Mouse (Mus musculus): Measurements from ENCODE around the gene Sec22a. TPM values are rescaled to one million over a fixed set of nuclear protein-coding genes. Genes with fewer than 3 reads are reported as not detected.

The Sec22a gene
- polyA plus RNA-seq, 1 experiment from 2014 or later: 10.8 TPM

DNA sequence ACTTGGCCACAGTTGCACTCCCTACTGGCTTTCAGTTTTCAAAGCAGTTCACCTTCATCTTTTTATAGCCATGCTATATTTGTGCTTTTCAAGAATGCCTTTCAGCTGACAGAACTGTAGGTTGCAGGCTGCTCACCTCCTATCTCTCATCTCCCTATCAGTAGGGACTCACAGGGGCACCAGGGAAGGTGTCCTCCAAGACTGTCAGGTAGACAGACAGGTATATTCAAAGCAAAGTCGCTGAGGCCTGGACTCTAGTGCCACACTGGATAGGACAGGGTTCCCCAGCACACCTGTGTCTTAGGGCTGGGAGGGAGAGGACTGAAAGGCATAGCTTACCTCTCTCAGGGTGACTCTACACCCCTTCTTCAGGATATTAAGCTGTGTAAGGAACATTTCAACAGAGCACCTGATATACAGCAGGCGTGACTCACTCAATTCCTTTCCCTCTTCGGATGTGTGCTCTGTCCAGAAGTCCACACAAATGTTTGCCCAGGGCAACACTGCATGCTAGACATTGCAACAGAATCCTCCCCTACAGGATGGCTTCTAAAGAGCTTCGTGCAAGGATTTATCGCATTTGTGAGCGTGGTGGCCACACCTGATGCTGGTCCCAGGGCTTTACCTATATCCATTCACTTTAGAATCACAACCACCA, 55.1 kb downstream of the Sec22a start:
- Histone ChIP-seq H3K36me3 (peaks cover 3% of the 10 kb centered on the region; the same call in 1 of the 2 replicates), H3K4me2 (no peak overlapping the region), H3K9ac (no peak overlapping the region), H3K4me1 (no peaks in the 10 kb centered on the region), H3K27ac (no peak overlapping the region), H3K4me3 (no peak overlapping the region), H3K9me3 (replicated peaks) (no peaks in the 10 kb centered on the region), H3K27me3 (replicated peaks) (no peaks in the 10 kb centered on the region)
- ATAC-seq: no peak
- WGBS (ENCODE audit: insufficient replicate concordance): 64% methylated on average over 6 of the region's 6 CpGs

DNA sequence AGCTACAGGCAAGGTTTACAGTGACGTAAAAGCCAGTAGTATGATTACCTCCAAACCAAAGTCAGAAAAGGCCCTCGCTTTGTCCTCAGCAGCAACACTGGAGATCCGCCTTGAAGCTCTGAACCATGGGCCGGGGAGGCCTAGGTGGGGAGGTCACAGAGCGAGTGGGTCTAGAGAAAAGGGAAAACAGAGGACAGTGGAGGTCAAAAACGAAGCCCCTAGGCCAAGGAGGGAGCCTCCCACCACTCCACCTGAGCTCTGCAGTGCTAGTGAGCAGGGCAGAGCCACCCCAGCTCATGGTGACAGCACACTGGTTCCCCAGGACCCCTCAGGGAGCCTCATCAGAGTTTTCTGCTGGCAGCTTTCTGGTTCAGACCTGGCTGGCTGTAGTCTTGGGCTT, 55.7 kb downstream of the Sec22a start:
- Histone ChIP-seq H3K4me3 (no peak overlapping the region), H3K9ac (no peak overlapping the region), H3K4me1 (no peaks in the 10 kb centered on the region), H3K4me2 (no peak overlapping the region), H3K27ac (no peak overlapping the region), H3K9me3 (replicated peaks) (no peaks in the 10 kb centered on the region), H3K27me3 (replicated peaks) (no peaks in the 10 kb centered on the region), H3K36me3 (peaks cover 4% of the 10 kb centered on the region; the same call in 1 of the 2 replicates)
- WGBS (ENCODE audit: insufficient replicate concordance): 70% methylated on average over 6 of the region's 6 CpGs
- ATAC-seq: no peak

DNA sequence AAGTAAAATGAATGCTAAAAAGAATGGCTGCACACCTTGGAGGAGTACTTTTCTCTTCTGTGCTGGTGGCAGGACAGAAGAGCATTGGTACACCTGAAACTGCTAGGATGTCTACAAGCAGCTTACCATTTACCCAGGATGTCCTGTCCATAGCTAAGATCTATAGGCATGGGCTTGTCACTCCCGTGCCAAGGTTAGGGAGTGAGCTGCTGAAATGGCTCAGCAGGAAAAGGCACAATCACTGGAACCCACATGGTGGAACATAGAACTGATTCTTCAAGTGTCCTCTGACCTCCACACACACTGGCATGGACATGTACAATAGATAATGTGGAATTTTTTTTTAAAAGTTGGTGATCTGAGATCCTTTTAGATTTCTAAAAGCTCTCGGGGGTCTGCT, 56.4 kb downstream of the Sec22a start:
- 58% methylated on average over 2 of the region's 2 CpGs for WGBS (ENCODE audit: insufficient replicate concordance)
- ATAC-seq: no peak
- H3K4me1 ChIP-seq: no peaks in the 10 kb centered on the region
- no peak overlapping the region for H3K27ac ChIP-seq
- H3K9me3 ChIP-seq (replicated peaks): no peaks in the 10 kb centered on the region
- no peak overlapping the region for H3K4me2 ChIP-seq
- H3K36me3 ChIP-seq: peaks cover 4% of the 10 kb centered on the region; the same call in 1 of the 2 replicates
- H3K27me3 ChIP-seq (replicated peaks): no peaks in the 10 kb centered on the region
- no peak overlapping the region for H3K9ac ChIP-seq
- no peak overlapping the region for H3K4me3 ChIP-seq

DNA sequence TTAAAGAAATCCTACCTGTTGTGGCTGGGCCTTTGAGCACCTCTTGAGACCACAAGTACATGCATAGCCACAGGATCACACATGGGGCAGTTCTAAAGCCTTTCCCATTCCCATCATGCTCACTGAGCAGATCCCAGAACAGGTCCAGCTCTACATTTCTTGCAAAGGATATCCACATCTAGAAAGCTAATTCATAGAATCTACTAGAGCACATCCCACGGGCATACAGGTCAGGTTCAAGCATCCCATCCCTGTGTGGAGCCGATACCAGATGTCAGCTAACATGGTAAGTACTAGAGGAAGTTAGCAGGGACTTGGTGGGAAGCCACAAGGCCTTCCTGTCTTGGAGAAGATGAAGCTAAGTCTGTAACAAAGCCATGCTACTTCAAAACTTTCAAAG, 57.1 kb downstream of the Sec22a start:
- WGBS (ENCODE audit: insufficient replicate concordance): 67% methylated on average over 2 of the region's 2 CpGs

DNA sequence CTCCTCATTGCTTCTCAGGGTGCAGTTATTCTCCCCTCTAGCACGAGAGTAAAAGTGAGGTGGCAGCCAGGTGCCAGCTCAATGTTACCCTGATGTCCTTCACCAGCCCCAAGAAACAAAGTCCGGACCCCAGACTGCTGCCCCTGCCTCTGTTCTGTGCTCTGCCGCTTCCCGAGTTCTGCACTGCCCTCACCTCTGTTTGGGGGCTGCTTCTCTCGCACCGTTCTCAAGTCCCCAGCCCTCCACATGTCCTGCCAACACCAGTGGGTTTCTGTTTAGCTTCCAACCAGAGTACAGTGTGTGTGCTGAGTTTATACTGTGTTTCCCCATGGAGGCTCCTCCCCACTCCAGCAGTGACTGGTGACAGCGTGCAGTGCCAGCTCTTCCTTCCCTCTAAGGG, 58.5 kb downstream of the Sec22a start:
- no peak for ATAC-seq
- Histone ChIP-seq H3K4me3 (no peak overlapping the region), H3K27me3 (replicated peaks) (no peaks in the 10 kb centered on the region), H3K27ac (no peak overlapping the region), H3K36me3 (peaks cover 4% of the 10 kb centered on the region; the same call in 1 of the 2 replicates), H3K9ac (no peak overlapping the region), H3K4me1 (no peaks in the 10 kb centered on the region), H3K4me2 (no peak overlapping the region), H3K9me3 (replicated peaks) (no peaks in the 10 kb centered on the region)
- 68% methylated on average over 7 of the region's 7 CpGs for WGBS (ENCODE audit: insufficient replicate concordance)

More for the DNA sequence above, 57.1 kb downstream of the Sec22a start:
- no peaks in the 10 kb centered on the region for H3K9me3 ChIP-seq (replicated peaks)
- peaks cover 4% of the 10 kb centered on the region; the same call in 1 of the 2 replicates for H3K36me3 ChIP-seq
- no peaks in the 10 kb centered on the region for H3K4me1 ChIP-seq
- no peak overlapping the region for H3K4me2 ChIP-seq
- H3K4me3 ChIP-seq: no peak overlapping the region
- H3K9ac ChIP-seq: no peak overlapping the region
- H3K27ac ChIP-seq: no peak overlapping the region
- ATAC-seq: no peak
- H3K27me3 ChIP-seq (replicated peaks): no peaks in the 10 kb centered on the region

DNA sequence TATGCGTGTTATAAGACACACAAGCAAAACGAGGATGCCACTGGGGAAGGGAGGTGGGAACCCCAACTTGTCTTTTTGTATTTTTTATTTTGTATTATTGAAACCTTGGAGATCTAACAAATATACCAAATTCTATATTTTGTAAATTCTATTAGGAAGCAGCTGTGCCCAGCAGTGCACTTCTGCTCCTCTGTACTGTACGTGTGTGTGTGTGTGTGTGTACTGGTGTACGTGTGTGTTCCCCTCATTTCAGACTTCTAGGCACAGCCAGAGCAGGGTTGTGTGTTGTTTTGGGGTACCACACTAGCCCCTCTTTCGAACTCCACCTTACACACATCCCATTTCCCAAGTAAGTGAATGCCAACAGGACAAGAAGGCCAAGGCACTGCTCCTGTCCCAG, 59.3 kb downstream of the Sec22a start:
- Histone ChIP-seq H3K4me3 (no peak overlapping the region), H3K27me3 (replicated peaks) (no peaks in the 10 kb centered on the region), H3K27ac (no peak overlapping the region), H3K4me2 (no peak overlapping the region), H3K4me1 (no peaks in the 10 kb centered on the region), H3K9me3 (replicated peaks) (no peaks in the 10 kb centered on the region), H3K9ac (no peak overlapping the region), H3K36me3 (peaks cover 4% of the 10 kb centered on the region; the same call in 1 of the 2 replicates)
- no peak for ATAC-seq
- WGBS (ENCODE audit: insufficient replicate concordance): 68% methylated on average over 5 of the region's 5 CpGs

DNA sequence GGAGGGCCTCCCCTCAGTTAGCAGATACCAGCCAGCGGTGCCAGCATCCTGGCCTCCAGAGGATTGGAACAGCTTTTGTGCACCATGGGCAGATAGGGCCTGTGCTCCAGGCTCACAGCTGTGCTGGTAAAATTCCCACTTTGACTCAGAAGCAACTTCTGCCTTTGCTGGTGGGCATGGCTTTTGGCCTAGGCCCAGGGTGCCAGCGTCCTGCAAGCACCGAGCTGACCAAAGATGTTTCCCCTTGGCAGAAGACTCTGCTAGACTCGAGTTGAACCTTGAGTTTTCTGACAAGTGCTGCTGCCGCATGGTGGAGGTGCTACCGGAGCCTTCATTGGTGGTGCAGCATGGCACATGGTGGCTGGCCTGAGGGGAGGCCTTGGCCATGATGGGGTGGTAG, 60.0 kb downstream of the Sec22a start:
- 67% methylated on average over 6 of the region's 6 CpGs for WGBS (ENCODE audit: insufficient replicate concordance)
- Histone ChIP-seq H3K4me3 (no peak overlapping the region), H3K36me3 (peaks cover 4% of the 10 kb centered on the region; the same call in 1 of the 2 replicates), H3K27me3 (replicated peaks) (no peaks in the 10 kb centered on the region), H3K4me1 (no peaks in the 10 kb centered on the region), H3K4me2 (no peak overlapping the region), H3K9ac (no peak overlapping the region), H3K27ac (no peak overlapping the region), H3K9me3 (replicated peaks) (no peaks in the 10 kb centered on the region)
- ATAC-seq: no peak

DNA sequence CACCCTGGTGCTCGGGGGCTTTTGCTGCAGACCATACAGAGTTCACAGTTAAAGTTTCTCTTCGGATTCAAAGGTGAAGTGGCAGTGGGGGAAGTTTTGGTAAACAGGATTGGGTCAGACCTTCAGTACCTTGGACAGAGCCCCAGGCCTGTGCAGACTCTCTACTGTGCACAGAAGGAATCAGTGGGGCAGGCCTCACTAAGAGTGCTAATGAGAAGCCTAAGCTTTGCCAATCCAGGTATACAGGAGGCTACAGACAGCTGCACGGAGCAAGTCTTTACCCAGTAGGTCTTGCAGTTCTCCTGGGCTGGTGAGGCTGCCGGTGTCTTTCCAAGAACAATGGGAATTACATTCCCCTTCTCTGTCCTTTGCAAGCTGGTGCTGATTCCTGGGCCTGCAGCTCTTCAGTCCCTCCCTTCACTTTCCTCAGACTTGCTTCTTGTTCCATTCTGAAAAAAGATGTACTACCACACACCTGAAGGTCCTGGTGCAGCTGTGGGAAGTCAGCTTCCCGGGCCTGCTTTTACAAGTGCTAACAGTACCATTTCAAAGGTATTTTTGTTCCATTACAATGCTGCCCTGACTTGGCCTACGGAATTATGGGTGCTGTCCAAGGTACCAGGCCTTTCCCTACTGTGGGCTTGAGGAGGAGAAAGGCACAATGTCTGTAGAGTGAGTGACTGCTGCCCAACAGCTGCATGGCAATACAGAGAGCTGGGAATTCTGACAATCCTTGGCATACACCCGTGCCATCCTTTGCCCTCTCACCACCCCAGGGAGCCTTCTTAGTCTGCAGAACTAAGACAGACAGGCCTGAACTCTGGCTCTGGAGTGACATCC, 61.1 kb downstream of the Sec22a start:
- Histone ChIP-seq H3K9ac (no peak overlapping the region), H3K4me1 (no peaks in the 10 kb centered on the region), H3K9me3 (replicated peaks) (no peaks in the 10 kb centered on the region), H3K36me3 (peaks cover 4% of the 10 kb centered on the region; the same call in 1 of the 2 replicates), H3K27ac (no peak overlapping the region), H3K4me3 (no peak overlapping the region), H3K4me2 (no peak overlapping the region), H3K27me3 (replicated peaks) (no peaks in the 10 kb centered on the region)
- ATAC-seq: no peak
- WGBS (ENCODE audit: insufficient replicate concordance): 37% methylated on average over 7 of the region's 7 CpGs

DNA sequence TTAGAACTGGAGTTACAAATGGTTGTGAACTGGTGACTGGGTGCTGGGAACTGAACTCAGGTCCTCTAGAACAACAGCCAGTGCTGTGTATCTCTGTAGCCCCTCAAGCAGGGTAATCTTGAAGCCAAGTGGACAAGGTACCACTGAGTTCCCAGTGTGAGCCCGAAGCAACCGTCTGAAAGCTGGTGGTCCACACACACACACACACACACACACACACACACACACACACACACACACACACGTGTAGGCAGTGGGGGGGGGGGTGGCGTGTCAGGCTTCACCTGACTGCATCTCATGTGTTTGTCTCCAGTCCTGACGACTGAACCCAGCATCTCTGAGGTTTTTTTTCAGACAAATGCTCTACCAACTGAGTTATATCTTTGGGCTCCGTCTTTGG, 63.6 kb downstream of the Sec22a start:
- no peaks in the 10 kb centered on the region for H3K27me3 ChIP-seq (replicated peaks)
- H3K9me3 ChIP-seq (replicated peaks): no peaks in the 10 kb centered on the region
- no peaks in the 10 kb centered on the region for H3K4me1 ChIP-seq
- no peak overlapping the region for H3K27ac ChIP-seq
- ATAC-seq: no peak
- H3K9ac ChIP-seq: no peak overlapping the region
- 67% methylated on average over 6 of the region's 6 CpGs for WGBS (ENCODE audit: insufficient replicate concordance)
- H3K36me3 ChIP-seq: peaks cover 4% of the 10 kb centered on the region; the same call in 1 of the 2 replicates
- no peak overlapping the region for H3K4me3 ChIP-seq
- H3K4me2 ChIP-seq: no peak overlapping the region

DNA sequence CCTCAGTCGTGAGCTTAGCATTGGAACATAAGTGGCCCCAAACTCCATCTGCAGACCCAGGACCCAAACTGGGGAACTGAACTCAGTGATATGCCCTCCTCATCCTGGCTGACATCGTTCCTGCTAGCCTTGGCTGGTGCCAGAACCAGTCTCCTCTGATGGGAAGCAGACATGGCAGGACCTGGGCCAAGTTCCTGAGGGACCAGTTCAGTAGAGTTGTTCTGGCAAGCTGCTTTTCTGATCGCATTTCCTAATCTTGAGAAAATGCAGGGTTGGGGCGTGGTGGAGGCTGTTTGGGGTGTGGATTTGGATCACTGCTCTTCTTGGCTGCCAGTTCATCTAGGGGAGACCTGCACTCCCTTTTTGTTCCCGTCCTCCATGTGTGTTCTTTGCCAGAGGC, 65.9 kb downstream of the Sec22a start:
- no peak for ATAC-seq
- Histone ChIP-seq H3K27me3 (replicated peaks) (no peaks in the 10 kb centered on the region), H3K9ac (no peak overlapping the region), H3K36me3 (no peaks in the 10 kb centered on the region), H3K4me2 (no peak overlapping the region), H3K9me3 (replicated peaks) (no peaks in the 10 kb centered on the region), H3K4me3 (no peak overlapping the region), H3K27ac (no peak overlapping the region), H3K4me1 (no peaks in the 10 kb centered on the region)
- WGBS (ENCODE audit: insufficient replicate concordance): 54% methylated on average over 5 of the region's 5 CpGs

DNA sequence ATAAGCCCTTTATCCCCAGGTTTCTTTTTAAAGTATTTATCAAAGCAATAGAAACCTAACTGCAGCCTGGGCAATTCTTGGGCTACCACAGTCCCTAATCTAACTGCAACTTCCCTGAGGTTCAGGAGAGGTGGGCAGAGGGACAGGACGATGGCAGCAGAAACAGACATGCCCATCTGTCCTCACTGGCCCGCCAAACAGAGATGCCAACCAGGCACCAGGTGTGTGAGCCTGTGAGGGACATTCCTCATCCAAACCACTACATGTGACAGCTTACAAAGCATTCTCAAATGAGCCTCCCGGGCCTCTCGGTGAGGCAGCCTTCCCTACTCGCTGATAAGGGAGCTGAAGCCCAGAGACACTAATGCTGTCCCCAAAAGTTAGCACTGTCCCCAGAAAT, 76.5 kb downstream of the Sec22a start:
- 56% methylated on average over 5 of the region's 5 CpGs for WGBS (ENCODE audit: insufficient replicate concordance)
- H3K27ac ChIP-seq: no peak overlapping the region
- no peak for ATAC-seq

DNA sequence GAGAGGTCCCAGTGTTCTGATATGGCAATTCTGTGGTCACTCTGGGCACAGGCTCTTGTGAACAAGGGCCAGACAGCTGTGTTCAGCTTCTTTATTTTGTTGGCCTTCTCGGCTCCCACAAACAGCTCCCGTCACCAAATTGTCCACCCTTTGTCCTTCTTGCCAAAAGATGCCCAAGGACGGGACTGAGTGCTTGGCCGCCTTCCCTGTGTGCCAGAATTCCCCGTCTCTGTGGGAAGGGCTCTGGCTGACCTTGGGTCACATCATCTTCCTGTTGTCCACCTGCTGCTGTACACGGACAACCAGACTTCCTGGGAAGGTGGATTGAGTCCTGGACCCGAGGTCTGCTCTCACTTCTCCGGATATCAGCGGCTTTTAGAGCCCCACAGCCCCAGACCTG, 77.9 kb downstream of the Sec22a start:
- H3K4me1 ChIP-seq: no peaks in the 10 kb centered on the region
- H3K4me2 ChIP-seq: no peak overlapping the region
- H3K27me3 ChIP-seq (replicated peaks): 0 out of 2 replicates have a peak, but pooled peaks cover 5% of the 10 kb centered on the region
- H3K27ac ChIP-seq: no peak overlapping the region
- no peaks in the 10 kb centered on the region for H3K9me3 ChIP-seq (replicated peaks)
- 66% methylated on average over 9 of the region's 9 CpGs for WGBS (ENCODE audit: insufficient replicate concordance)
- ATAC-seq: no peak
- H3K4me3 ChIP-seq: no peak overlapping the region
- no peaks in the 10 kb centered on the region for H3K36me3 ChIP-seq
- H3K9ac ChIP-seq: no peak overlapping the region

More for the DNA sequence above, 76.5 kb downstream of the Sec22a start:
- Histone ChIP-seq H3K9ac (no peak overlapping the region), H3K4me1 (no peaks in the 10 kb centered on the region), H3K4me3 (no peak overlapping the region), H3K4me2 (no peak overlapping the region), H3K9me3 (replicated peaks) (no peaks in the 10 kb centered on the region), H3K36me3 (no peaks in the 10 kb centered on the region), H3K27me3 (replicated peaks) (0 out of 2 replicates have a peak, but pooled peaks cover 5% of the 10 kb centered on the region)
